Mouse (Mus musculus) c-Kit-positive CD71-positive TER-119-positive erythroid progenitor cells, embryonic 14.5 days (primary cell): Measurements from ENCODE around the gene Rom1.
A peak's percentile ranks its signal among the peaks of the same experiment; 100 is the strongest.
"Not testable (repeated sequence)": the region's sequence is repeated elsewhere in the genome, so short reads cannot be mapped to it uniquely, and the experiment has no call there.

Experiments used
- DNase-seq: peaks from one replicate; pipeline ENCODE4 v3.0.0-alpha.2; 2013; ENCODE audit warnings: low spot score

Gene Rom1

GRCm38 (mm10) chr19:8929224-8930088 lies at the start of gene Rom1, which contains the start of gene Eml3:
TSS of gene Rom1 (minus strand) at chr19:8929356.
TSS of gene Eml3 (plus strand) at chr19:8929552.
- peak; percentile 82 for DNase-seq

GRCm38 (mm10) chr19:8976535-8976934 lies 47.4 kb upstream of the Rom1 start:
- no peak for DNase-seq

- DNase-seq = no peak
Observed at GRCm38 (mm10) chr19:8975491-8975890, 46.3 kb upstream of the Rom1 start.

- no peak for DNase-seq
Observed at GRCm38 (mm10) chr19:8974638-8975037, 45.5 kb upstream of the Rom1 start.

- DNase-seq = not testable (repeated sequence)
Observed at GRCm38 (mm10) chr19:8972491-8972890, 43.3 kb upstream of the Rom1 start.

- DNase-seq = no peak
Observed at GRCm38 (mm10) chr19:8967893-8968292, 38.7 kb upstream of the Rom1 start.

- no peak for DNase-seq
Observed at GRCm38 (mm10) chr19:8967373-8967743, 38.2 kb upstream of the Rom1 start.

GRCm38 (mm10) chr19:8966590-8967372 lies 37.6 kb upstream of the Rom1 start, which contains the start of gene Eef1g:
TSS of gene Eef1g (plus strand) at chr19:8967041.
- peak; percentile 99 for DNase-seq

- DNase-seq = no peak
Observed at GRCm38 (mm10) chr19:8966198-8966589, 37.0 kb upstream of the Rom1 start.

- DNase-seq = no peak
Observed at GRCm38 (mm10) chr19:8965771-8966170, 36.6 kb upstream of the Rom1 start.

GRCm38 (mm10) chr19:8965075-8965474 lies 35.9 kb upstream of the Rom1 start:
- DNase-seq = no peak

GRCm38 (mm10) chr19:8962256-8962655 lies 33.1 kb upstream of the Rom1 start:
- DNase-seq = no peak

- no peak for DNase-seq
Observed at GRCm38 (mm10) chr19:8954171-8954570, 25.0 kb upstream of the Rom1 start.

GRCm38 (mm10) chr19:8953135-8954039 lies 24.2 kb upstream of the Rom1 start, which contains the start of gene Tut1:
TSS of gene Tut1 (plus strand) at chr19:8953847.
- peak; percentile 93 for DNase-seq

- DNase-seq = no peak
Observed at GRCm38 (mm10) chr19:8952241-8952640, 23.1 kb upstream of the Rom1 start.

GRCm38 (mm10) chr19:8950190-8950589 lies 21.0 kb upstream of the Rom1 start:
- DNase-seq = no peak

GRCm38 (mm10) chr19:8946929-8947328 lies 17.8 kb upstream of the Rom1 start:
- no peak for DNase-seq

- DNase-seq = no peak
Observed at GRCm38 (mm10) chr19:8945251-8945650, 16.1 kb upstream of the Rom1 start.

- DNase-seq = peak; percentile 75
Observed at GRCm38 (mm10) chr19:8944750-8945149, 15.6 kb upstream of the Rom1 start.

- DNase-seq = peak; percentile 64
Observed at GRCm38 (mm10) chr19:8944062-8944461, 14.9 kb upstream of the Rom1 start.

GRCm38 (mm10) chr19:8943047-8943446 lies 13.9 kb upstream of the Rom1 start:
- no peak for DNase-seq
